Mouse (Mus musculus): ENCODE data around the gene Gm7145.
"Not testable (repeated sequence)": the region's sequence is repeated elsewhere in the genome, so short reads cannot be mapped to it uniquely, and the experiment has no call there.

Gm7145 gene

GRCm38 (mm10) chr1:117965639-117966038, at the start of gene Gm7145:
Gene Gm7145 (plus strand): TSS chr1:117965939.
- in situ Hi-C loops (cut with MseI, MboI) = no loop called here

DNA sequence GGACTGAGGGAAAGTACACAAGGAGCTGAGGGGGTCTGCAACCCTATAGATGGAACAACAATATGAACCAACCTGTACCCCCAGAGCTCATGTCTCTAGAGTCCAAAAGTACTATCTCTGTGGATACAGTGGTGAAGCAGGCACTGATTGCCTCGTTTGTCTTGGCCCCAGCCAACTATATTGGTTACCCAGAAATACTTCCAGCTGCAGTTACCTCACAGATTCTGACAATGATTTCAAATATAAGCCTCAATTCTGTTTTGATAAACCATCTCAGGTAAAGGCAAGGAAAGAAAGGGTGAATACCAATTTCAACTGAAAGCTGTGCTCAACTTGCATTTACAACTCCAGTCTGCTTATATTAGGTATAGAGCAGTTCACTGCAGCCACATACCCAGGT, 38.0 kb upstream of the Gm7145 start, which contains the start of gene Gm28168:
TSS of gene Gm28168 (plus strand) at position 301 of the 400 bp plus-strand sequence.
- in situ Hi-C loops (cut with MseI, MboI) = not testable (repeated sequence)

- in situ Hi-C loops (cut with MseI, MboI) = not testable (repeated sequence)
These were observed 38.1 kb downstream of the Gm7145 start for GRCm38 (mm10) chr1:118003876-118004275.

DNA sequence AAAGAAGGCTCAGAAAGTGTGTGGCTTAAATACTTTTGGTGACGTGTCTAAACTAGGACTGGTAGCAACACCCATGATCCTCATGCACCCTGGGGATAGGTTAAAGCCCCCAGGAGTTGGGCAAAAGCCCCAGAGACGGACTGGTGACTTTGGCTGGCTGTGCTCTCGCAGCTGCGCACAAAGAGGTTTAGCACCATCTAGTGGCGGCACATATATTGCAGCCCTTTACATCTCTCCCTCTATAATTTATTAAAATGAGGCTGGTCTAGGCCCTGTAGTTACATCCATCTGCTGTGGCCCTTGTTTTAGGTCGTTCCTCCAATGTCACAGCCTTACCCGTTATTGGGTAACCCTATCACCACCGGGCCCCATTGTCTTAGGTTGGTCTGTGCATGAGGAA, 47.0 kb downstream of the Gm7145 start:
- in situ Hi-C loops (cut with MseI, MboI) = not testable (repeated sequence)
